Mouse (Mus musculus) T-helper 2 cell (primary cell): ENCODE measurements around the gene Hes5.

Experiments used
- in situ Hi-C: fragments of 300-600 bp; cut with MboI, MseI; formaldehyde crosslinking; loops from one replicate; pipeline ENCODE4 v1.15.1; 2025; ENCODE audit warnings: high pct_unique_total_duplicates

Gene Hes5

GRCm38 (mm10) chr4:154941831-154942230 is 18.9 kb upstream of the Hes5 start:
- in situ Hi-C loops, result loop anchor here (25.0 kb wide), 1 partner anchor 1505 kb away; no protein-coding TSS in a partner anchor

- in situ Hi-C loops, result loop anchor here (25.0 kb wide), 1 partner anchor 1505 kb away; no protein-coding TSS in a partner anchor
These were observed 17.9 kb upstream of the Hes5 start for GRCm38 (mm10) chr4:154942632-154943322.

DNA sequence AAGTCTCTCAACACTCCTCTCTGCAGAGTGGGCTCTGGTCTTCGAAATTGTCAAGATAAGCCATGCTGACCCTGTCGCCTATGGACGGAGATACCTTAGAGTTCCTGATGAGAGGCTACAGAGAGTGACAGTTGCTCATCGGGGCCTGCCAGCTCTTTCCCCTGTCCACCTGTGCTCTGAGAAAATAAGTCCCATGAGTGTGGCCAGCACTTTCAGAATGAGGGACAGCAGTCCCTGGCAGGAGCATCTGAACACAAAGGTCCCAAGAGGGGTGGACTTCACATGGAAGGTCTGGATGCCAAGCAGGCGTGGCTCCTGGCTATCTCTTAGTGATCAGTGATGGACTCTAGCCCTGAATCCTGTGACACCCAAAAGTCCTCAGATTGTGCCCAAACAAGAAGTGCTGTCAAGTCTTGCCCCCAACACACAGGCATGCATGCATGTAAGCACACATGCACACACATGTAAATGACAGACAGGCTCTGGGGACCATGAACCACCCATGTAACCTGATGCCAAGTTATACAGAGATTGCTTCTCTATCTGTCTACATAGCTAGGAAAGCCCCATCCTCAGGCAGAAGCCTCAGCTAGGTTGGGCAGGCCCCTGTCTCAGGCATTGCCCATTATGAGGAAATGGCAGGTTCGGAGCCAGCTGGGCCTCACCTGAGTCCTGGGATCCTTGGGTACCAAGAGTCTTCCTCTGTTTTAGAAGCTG is 17.2 kb upstream of the Hes5 start:
- in situ Hi-C loops, result loop anchor here (25.0 kb wide), 1 partner anchor 1506 kb away; no protein-coding TSS in a partner anchor

DNA sequence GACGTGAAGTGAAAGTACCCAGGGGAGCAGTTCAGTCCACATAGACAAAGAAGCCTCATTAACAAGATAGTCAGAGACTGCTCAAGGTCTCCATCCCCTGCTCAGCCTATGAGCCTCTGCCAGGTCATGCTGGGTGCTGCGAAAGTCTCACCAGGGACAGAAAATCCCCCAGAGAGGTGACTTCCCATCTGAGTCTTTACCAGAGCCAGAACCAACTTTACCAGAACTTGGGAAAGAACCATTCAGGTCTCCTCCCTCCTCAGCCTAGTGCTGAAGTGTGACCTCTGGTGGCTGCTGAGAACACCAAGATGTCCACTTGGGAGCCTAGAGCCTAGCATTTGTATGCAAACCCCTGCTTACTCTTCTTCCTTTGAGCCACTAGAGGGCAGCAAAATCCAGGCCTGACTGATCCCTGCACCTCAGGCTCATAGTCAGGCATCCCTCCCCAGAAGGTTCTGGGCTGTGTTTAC is 16.6 kb upstream of the Hes5 start:
- in situ Hi-C loops, result loop anchor here (25.0 kb wide), 1 partner anchor 1507 kb away; no protein-coding TSS in a partner anchor

DNA sequence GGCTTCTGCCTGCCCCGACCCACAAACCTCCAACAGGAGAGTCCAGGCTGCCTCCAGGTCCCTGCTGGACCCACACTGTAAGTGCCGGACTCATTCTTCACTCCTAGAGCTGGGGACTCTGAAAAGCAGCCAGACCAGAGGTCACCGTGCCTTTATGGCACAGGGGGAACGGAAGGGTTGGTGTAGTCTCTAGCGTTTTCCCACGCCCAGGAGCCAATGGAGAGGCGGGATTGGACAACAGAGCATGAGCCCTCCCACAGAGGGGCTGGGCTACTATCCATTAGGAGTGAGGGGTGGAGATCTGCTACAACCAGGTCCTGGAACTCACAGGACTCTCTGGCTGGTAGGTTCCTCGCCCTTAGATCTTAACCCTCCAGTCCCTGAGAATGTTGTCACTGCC is 14.4 kb upstream of the Hes5 start:
- in situ Hi-C loops, result loop anchor here (25.0 kb wide), 1 partner anchor 1509 kb away; no protein-coding TSS in a partner anchor

DNA sequence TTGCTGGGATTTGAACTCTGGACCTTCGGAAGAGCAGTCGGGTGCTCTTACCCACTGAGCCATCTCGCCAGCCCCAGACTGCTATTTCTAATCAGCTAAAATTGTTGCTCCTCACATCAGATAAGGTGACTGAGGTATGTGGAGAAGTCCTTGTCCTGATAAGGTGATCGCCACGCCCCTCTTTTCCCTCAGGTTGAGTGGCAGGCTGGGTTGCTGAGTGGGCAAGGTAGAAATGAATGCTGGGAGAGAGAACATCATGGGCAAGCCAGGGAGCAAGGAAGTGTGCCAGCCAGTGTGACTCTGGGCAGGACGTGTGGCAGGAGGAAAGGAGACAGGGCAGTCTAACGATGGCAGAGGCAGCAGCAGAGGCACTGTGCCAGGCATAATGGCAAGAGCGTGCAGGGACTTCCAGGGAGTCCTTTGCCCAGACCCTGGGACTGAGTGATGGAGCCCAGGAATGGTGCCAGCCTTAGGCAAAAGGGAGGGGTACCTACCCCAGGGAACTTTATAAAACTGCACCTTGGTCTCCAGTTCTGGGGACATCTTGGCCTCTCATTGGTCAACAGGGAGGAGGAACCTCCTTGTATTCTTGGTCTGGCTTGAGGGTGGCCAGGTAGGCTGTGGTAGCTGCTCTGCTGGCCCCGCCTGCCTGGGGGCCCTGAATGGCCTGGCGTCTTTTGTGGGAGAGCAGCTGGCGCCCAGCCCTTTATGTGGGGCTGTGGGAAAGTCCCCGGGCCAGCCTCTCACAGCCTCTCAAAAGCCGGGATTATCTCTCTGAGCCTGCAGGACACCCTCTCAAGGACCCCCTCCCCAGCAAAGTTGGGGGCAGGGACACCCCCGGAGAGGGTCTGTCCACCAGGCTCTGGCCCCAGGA is 12.4 kb upstream of the Hes5 start:
- in situ Hi-C loops, result loop anchor here (25.0 kb wide), 1 partner anchor 1511 kb away; no protein-coding TSS in a partner anchor

GRCm38 (mm10) chr4:154948940-154949588 is 11.7 kb upstream of the Hes5 start:
- in situ Hi-C loops, result loop anchor here (25.0 kb wide), 1 partner anchor 1512 kb away; no protein-coding TSS in a partner anchor

- in situ Hi-C loops, result loop anchor here (25.0 kb wide), 1 partner anchor 1512 kb away; no protein-coding TSS in a partner anchor
These were observed 11.1 kb upstream of the Hes5 start for GRCm38 (mm10) chr4:154949589-154949982.

DNA sequence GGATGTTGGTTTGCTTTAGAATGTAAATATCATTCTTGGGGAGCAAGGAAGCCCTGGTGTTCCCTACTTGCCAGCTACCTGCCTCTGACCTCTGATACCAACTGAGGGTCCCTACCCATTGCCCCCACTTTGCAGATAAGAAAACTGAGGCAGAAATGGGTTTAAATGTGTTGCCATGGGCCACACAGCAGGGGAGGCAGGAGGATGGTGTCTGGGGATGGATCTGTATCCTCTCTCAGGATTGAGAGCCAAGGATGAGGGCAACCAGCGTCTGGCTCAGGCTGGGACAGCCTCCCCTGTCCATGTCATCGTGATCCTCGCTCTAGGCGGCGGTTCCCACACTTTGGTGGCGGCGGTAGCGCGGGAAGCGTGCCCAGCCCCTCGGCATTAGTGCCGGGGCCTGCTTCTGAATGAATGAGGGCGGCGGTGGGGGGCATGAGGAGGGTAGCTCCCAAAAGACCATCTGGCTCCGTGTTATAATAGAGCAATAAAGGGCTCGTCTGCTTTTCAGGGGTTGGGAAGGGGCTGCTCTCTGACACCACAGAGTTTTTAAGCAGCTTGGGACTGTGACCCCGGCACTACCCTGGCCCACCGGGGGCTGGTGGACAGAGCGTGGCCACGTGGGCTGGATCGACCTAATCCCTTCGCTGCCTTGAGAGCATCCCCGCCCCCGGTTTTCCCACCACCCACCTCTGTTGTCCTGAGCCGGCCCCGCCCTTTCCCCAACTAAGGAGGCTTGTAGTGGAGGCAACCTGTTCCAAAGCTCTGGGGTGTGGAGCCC is 8.1 kb upstream of the Hes5 start:
- in situ Hi-C loops, result no loop called here

- in situ Hi-C loops, result no loop called here
These were observed 4.1 kb upstream of the Hes5 start for GRCm38 (mm10) chr4:154956604-154957003.

- in situ Hi-C loops, result no loop called here
These were observed 3.3 kb upstream of the Hes5 start for GRCm38 (mm10) chr4:154957289-154957993.

- in situ Hi-C loops, result no loop called here
These were observed 2.6 kb upstream of the Hes5 start for GRCm38 (mm10) chr4:154958171-154958570.

GRCm38 (mm10) chr4:154958621-154959020 is 2.1 kb upstream of the Hes5 start:
- in situ Hi-C loops, result no loop called here

- in situ Hi-C loops, result no loop called here
These were observed 568 bp upstream of the Hes5 start for GRCm38 (mm10) chr4:154960021-154960689.

DNA sequence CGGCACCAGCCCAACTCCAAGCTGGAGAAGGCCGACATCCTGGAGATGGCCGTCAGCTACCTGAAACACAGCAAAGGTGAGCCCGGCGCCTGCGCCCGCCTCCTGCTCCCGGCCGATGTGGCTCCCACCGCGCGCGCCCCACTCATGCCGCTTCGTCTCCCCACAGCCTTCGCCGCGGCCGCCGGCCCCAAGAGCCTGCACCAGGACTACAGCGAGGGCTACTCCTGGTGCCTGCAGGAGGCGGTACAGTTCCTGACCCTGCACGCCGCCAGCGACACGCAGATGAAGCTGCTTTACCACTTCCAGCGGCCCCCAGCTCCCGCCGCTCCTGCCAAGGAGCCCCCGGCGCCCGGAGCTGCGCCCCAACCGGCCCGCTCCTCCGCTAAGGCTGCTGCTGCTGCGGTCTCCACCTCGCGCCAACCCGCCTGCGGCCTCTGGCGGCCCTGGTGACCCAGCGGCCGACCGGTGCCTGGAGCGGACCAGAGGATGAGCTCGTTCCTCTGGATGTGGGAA is 559 bp downstream of the Hes5 start:
- in situ Hi-C loops, result no loop called here

GRCm38 (mm10) chr4:154961911-154962310 is 1.2 kb downstream of the Hes5 start:
- in situ Hi-C loops, result no loop called here

DNA sequence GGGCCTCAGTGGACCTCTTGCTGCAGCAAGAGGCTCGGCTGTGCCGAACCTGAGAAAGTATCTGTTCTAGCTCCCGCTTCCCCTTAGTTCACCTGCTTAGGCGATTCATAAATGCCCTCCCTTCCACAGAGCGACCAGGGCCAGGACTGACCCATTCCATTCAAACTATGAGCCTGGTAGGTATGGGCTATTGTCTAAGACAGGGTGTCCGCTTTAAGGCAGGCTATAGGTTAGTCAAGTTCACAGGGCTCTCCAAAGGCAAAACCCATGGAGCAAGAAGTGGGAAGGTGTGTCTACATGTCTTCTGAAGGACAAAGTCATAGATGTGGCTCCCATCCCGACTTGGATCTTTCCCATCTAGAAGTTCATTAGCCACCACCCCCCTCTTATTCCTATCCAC is 2.0 kb downstream of the Hes5 start:
- in situ Hi-C loops, result no loop called here

DNA sequence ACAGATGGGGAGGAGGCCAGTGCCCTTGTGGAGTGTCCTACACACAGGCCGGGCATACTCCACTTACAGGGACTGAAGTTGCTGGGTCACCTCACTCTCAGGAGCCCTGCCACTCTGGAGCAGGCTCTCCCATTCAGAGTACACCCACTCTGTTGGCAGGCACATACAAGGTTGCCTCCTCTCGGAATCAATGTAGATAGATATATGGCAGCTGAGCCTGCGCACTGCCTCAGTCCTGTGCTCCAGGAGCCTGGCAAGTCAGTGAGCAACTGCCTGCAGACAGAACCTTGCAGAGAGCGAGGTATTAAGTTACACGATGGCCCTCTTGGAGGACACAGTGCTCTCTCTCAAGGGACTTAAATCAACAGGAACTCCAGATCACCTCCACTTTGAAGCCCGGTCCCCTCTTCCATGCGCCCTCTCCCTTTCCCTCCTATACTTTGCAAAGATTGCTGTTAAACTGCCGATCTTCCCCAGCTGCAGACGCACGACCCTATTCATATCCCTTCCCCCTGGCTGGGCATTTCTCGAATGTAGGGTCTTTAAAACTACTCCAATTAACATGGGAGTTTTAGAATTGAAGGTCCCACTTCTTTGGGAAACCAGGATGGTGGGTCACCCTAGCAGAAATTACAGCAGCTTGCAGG is 2.6 kb downstream of the Hes5 start:
- in situ Hi-C loops, result no loop called here
